Mouse (Mus musculus) c-Kit-positive CD71-positive TER-119-positive erythroid progenitor cells, embryonic 14.5 days (primary cell): ENCODE measurements around the gene Abt1.

ENCODE experiments used
- DNase-seq: peaks from one replicate; pipeline ENCODE4 v3.0.0-alpha.2; 2013; ENCODE audit warnings: low spot score

Gene Abt1

GRCm38 (mm10) chr13:23423286-23424051, at the start of gene Abt1:
Gene Abt1 (minus strand): TSS chr13:23423866.
- DNase-seq = peak; percentile 96

GRCm38 (mm10) chr13:23466911-23467310, 43.2 kb upstream of the Abt1 start:
- peak; percentile 96 for DNase-seq

DNA sequence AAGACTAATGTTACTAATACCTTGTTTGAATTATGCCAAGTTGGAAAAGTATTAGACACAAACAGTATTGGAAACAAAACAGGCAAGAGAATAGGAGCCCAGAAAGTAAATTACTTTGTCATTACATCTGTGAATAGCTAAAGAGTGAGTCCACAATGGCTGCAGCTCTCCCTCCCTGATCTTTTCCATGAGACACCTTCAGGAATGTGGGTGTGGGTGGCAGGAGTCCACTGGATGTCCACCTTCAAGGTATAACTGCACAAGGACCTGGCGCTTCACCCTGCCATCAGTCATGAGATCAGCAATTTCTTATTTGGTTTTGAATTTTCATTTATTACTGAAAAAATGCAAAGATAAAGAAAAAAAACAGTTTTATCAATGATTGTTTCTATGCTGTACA, 42.6 kb upstream of the Abt1 start:
- DNase-seq = no peak

- DNase-seq = peak; percentile 69
Observed at GRCm38 (mm10) chr13:23465600-23466109, 42.0 kb upstream of the Abt1 start, which contains the start of gene Btn1a1. Gene Btn1a1 (minus strand): TSS chr13:23465901.

- DNase-seq = peak; percentile 46
Observed at GRCm38 (mm10) chr13:23464841-23465366, 41.2 kb upstream of the Abt1 start.

DNA sequence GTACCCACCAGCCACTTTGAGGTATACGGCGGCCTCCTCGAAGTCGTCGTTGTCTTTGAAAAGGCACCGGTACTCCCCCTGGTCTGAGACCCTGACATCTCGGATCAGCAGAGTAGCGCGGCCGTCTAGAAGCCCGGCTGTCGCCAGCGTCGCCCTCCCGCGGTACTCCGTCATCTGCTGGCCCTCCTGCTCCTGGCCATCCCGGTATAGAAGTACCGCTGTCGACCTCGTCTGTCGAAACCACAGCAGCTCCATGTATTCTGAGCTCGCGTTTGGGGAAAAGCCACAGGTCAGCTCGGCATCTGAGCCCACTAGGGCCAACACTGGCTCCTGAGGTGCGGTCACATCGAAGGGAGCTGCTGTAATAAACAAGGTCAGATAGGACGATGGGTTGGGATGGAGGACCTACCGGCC, 40.6 kb upstream of the Abt1 start:
- peak; percentile 56 for DNase-seq

DNA sequence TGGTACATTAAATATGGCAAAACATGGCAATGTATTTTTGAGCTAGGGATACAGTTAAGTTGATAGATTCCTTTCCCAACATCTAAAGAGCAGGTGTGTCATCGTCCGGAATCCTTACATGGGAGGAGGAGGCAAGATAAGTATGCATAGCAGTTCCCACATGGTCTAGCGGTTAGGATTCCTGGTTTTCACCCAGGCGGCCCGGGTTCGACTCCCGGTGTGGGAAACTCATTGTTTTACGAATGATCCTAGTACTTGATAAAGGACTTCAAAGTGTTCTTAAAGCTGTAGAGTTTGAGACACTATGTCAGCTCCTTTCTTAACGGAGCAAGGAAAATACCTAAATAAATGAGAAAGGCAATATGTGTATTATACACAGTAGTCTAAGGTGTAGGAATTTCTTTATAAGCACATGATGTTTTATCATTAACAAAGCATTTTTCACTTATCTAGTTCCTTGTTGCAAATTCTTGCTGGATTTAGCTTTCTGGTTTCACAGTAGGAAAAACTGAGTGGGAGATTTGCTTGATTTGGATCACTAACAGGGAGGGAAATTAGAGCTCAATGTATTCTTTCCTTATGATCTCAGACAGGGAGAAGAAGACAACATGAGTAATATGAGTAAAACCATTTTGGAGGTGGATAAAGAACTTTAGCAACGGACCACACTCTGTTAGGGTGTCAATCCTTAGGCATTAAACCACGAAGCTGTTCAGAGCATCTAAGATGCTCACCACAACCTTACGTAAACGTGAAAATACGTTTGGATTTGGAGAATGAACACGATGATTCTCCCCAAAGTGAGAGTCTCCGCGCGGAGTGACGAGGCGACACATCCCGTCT, 39.9 kb upstream of the Abt1 start:
- DNase-seq = peak; percentile 87

GRCm38 (mm10) chr13:23462669-23463068, 39.0 kb upstream of the Abt1 start:
- no peak for DNase-seq

DNA sequence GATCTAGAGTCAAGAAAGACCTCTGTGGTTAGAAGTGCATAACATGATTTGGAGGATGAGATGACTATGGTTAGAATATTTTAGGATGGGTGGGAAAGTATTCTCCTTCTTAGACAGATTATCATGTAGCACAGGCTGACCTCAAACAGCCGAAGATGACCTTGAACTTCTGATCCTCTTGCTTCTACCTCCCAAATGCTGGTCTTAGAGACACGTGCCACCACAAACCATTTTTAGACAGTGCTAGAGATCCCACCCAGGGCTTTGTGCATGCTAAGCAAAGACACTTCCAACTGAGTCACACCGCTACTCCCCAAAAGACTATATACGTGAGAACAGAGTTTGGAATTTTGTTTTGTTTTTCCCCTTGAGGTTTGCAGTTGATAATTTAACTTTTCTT, 38.4 kb upstream of the Abt1 start:
- no peak for DNase-seq

GRCm38 (mm10) chr13:23459264-23459846, 35.7 kb upstream of the Abt1 start:
- peak; percentile 76 for DNase-seq

GRCm38 (mm10) chr13:23453926-23454325, 30.3 kb upstream of the Abt1 start:
- peak; percentile 46 for DNase-seq

DNA sequence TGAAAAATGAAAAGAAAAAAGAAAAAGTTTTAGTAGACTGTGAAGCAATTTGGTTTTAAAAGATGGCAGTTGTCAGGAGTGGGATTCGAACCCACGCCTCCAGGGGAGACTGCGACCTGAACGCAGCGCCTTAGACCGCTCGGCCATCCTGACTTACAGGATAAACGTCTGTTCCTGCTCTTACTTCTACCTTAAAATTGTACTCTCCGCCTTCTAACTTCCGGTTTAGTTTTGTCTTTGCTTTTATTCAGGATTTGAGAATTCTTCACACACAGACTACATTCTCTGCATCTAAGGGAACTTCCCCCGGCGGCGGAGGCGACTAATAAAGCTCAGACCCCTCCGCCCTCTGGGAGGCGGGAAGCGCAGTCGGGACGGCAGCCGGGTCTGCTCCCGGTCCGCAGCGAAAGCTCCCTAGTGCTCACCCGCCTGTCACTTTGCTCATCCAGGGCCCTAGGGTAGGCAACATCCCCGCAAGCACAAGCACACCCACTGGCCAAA, 29.7 kb upstream of the Abt1 start:
- DNase-seq = peak; percentile 89

DNA sequence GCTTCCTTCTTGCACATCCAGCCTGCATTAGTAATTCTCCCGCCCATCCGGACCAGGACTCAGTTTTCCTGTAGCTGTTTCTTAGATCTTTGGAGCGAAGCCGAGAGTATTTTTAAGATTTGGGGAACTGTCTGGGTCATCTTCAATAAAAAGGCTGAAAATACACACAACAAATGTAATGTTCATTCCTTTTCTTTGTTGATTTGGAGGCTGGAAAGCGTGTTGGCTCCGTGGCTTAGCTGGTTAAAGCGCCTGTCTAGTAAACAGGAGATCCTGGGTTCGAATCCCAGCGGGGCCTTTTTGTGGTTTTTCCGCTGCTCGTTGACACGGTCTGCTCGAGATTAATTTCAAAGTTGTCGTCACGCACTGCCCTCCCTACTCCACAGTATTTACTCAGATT, 26.7 kb upstream of the Abt1 start:
- DNase-seq = peak; percentile 94

DNA sequence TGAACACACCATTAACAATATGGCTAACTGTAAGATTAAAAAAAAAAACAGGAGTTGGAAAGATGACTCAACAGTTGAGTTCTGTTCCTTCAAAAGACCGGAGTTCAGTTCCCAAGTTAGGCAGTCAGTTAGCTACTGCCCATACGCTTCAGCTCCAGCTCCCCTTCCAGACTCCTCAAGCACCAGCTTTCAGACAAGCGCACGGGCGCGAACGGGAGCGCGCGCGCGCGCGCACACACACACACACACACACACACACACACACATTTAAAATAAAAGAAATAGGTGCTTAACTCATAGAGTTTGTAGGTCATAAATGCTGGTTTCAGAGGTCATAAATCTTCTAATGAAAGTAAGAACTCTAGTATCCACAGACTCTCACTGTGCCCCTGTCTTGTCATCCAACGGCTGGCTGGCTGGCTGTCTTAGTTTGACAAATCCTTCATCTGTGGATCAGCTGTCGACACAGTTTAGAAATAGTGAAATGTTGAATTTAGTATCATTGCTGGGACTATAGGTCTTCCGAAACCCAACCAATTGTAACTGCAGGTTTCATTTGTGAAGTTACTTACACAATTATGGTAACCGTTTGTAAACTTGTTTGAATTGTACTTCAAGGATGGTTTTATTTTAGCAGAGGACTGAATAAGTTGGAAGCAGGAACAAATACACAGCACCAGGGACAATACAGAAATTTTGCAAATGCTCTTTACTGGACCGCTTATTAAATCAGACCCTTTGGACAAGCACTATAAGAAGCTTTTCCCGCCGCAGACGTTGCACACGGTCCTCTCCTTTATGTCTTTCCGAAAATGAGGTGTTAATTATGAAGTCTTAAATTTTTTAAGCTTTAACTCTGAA, 25.8 kb upstream of the Abt1 start:
- DNase-seq = peak; percentile 83

DNA sequence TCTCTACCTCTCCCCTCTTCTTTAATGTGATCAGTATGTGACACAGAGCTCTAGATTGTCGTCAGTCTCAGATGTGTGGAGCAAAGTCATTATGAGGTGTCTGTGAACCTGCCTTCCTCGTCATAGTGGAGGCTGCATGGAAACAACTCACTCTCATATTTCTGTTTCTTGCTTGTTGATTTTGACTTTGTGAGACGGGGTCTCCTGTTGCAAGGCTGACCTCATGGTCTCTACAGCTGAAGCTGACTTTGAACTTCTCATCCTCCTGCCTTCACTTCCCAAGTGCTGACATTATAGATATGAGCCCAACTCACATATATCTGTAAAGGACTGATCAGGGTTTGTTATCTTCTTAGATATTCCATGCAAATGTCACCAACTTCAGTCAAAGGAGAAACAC, 25.1 kb upstream of the Abt1 start:
- no peak for DNase-seq

DNA sequence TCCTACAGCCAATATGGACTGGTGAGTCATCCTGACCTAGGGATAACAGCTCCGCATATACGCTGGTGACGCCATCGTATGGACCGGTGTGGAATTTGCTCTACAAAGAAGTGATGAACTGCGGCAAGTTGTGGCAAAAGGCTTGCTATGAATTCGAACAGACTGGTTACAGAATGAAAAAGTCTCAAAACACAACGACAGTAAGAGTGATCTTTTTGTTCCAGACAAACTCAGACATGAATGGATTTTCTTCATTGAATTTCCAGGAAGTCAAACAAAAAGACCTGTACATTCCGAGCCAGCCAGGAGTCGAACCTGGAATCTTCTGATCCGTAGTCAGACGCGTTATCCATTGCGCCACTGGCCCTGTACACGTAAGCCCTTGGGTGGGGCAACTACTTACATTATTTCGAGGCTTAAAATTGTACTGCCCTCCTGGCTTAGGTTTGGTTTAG, 22.9 kb upstream of the Abt1 start:
- DNase-seq = peak; percentile 84

DNA sequence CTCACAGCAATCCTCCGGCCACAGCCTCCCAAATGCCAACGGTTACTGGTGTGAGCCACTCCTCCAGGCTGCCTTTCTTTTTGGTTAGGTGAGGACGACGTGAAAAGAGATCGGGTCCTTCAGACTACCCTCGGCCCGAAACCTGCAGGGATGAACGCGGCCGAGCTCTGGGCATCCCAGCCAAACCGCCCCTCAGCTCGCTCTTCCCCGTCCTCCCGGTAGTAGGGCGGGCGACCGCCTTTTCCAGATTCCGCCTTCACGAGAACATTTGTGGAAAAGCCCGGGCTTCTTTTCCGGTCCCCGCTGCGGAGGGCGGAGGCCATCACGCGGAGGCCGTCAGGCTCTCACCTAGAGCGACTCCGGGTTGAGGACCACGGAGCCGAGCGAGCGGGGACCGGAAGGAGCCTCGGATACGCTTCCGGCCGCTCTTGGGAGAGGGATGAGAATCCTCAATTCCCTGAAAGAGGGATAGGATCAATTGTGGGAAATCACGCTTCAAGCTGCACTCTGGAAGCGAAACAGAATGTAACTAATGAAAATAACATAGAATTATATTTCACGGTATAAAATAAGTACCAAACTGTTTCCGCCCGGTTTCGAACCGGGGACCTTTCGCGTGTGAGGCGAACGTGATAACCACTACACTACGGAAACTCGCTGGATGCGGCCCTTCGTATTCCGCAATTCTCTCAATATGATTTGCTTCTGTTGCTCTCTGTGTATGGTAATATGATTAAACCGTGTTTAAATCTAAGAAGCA, 22.1 kb upstream of the Abt1 start:
- DNase-seq = peak; percentile 92

DNA sequence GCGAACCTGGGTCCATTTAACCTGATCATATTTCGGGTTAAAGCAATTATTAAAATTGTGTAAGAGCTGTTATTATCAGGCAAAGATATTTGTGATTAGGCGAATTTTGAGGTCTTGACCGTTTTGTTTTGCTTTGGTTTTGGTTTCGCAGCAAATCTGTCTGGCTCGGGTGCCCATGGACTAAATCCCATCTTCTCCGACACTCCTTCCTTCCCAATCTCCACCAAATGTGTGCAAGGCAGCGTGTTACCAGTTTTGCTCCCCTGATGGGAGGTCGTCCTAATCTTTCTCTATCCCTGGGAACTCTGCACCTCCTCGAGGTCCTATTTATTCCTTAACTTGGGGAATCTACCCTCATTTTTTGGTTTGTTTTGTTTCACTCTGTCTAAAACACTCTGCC, 21.5 kb upstream of the Abt1 start:
- DNase-seq = no peak

- peak; percentile 35 for DNase-seq
Observed at GRCm38 (mm10) chr13:23444451-23444850, 20.8 kb upstream of the Abt1 start.

DNA sequence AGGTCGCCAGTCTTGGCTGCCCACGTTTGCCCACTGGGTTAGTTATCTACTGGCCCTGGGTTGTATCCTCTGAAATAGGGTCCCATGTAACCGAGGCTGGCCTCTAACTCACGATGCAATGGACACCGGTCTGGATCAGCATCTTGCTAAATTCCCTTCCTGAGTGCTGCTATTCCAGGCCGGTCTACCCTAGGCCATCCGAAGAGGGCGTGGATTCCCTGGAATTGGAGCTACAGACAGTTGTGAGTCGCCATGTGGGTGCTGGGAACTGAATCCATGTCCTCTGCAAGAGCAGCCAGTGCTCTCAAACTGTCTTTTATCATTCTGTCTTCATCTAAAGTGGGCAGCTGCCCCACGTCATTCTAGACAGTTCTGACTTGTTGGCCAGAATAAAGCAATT, 16.2 kb upstream of the Abt1 start:
- DNase-seq = no peak
